Mouse (Mus musculus): ENCODE results near the gene Rab27a. TPM values are rescaled to one million over a fixed set of nuclear protein-coding genes. Genes with fewer than 3 reads are reported as not detected.

Rab27a gene
- polyA plus RNA-seq, 1 experiment from 2014 or later, result 1.2 TPM

- Histone ChIP-seq H3K4me2 (replicated peaks; ENCODE audit: low read depth, low read length) (no peak overlapping the region), H3K9ac (ENCODE audit: low read depth, low read length) (no peak overlapping the region), H3K4me3 (ENCODE audit: low read length) (no peak overlapping the region), H3K27me3 (ENCODE audit: control insufficient read depth, insufficient read depth, low read length) (no peaks in the 10 kb centered on the region), H3K4me1 (ENCODE audit: control insufficient read depth, insufficient read depth, low read length) (no peaks in the 10 kb centered on the region), H3K36me3 (ENCODE audit: control insufficient read depth, insufficient read depth, low read length) (peaks cover 8% of the 10 kb centered on the region; the same call in 1 of the 2 replicates), H3K9me3 (ENCODE audit: control insufficient read depth, low read length) (no peaks in the 10 kb centered on the region), H3K27ac (ENCODE audit: low read depth, low read length) (no peak overlapping the region)
- WGBS, result 92% methylated on average over 3 of the region's 3 CpGs
- no peak for ATAC-seq (ENCODE audit: low FRiP score, low TSS enrichment)
These were observed 38.5 kb upstream of the Rab27a start for GRCm38 (mm10) chr9:73006175-73006574.

DNA sequence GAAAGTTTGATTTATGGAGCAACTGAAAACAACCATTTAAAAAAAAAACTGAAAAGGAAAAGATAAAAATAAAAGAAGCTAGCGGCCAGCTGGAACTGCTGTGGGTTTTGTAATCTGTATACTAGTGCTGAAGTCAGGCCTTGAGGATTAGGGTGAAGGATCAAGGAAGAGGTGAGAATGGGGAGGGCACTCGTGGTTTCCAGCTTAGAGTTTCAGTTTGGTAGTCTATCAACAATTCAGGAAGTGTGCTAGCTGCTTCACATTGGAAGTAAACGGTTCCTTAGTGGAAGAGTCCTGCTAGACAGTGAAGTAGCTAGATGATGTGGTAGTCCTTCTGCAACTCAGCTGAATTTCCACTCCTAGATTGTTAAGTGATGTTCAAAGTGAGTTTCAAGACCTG, 36.3 kb upstream of the Rab27a start:
- no peaks in the 10 kb centered on the region for H3K4me1 ChIP-seq (ENCODE audit: control insufficient read depth, insufficient read depth, low read length)
- no peaks in the 10 kb centered on the region for H3K9me3 ChIP-seq (ENCODE audit: control insufficient read depth, low read length)
- H3K4me3 ChIP-seq (ENCODE audit: low read length), result no peak overlapping the region
- H3K27ac ChIP-seq (ENCODE audit: low read depth, low read length), result no peak overlapping the region
- ATAC-seq (ENCODE audit: low FRiP score, low TSS enrichment), result no peak
- H3K4me2 ChIP-seq (replicated peaks; ENCODE audit: low read depth, low read length), result no peak overlapping the region
- peaks cover 15% of the 10 kb centered on the region; the same call in 1 of the 2 replicates for H3K36me3 ChIP-seq (ENCODE audit: control insufficient read depth, insufficient read depth, low read length)
- 63% methylated on average over 3 of the region's 3 CpGs for WGBS
- no peak overlapping the region for H3K9ac ChIP-seq (ENCODE audit: low read depth, low read length)
- no peaks in the 10 kb centered on the region for H3K27me3 ChIP-seq (ENCODE audit: control insufficient read depth, insufficient read depth, low read length)

- Histone ChIP-seq H3K4me2 (replicated peaks; ENCODE audit: low read depth, low read length) (no peak overlapping the region), H3K36me3 (ENCODE audit: control insufficient read depth, insufficient read depth, low read length) (peaks cover 51% of the 10 kb centered on the region), H3K4me3 (ENCODE audit: low read length) (no peak overlapping the region), H3K27me3 (ENCODE audit: control insufficient read depth, insufficient read depth, low read length) (no peaks in the 10 kb centered on the region), H3K4me1 (ENCODE audit: control insufficient read depth, insufficient read depth, low read length) (no peaks in the 10 kb centered on the region), H3K9ac (ENCODE audit: low read depth, low read length) (no peak overlapping the region), H3K9me3 (ENCODE audit: control insufficient read depth, low read length) (no peaks in the 10 kb centered on the region), H3K27ac (ENCODE audit: low read depth, low read length) (no peak overlapping the region)
- ATAC-seq (ENCODE audit: low FRiP score, low TSS enrichment), result no peak
- 87% methylated on average over 4 of the region's 4 CpGs for WGBS
These were observed 32.0 kb upstream of the Rab27a start for GRCm38 (mm10) chr9:73012629-73013028.

DNA sequence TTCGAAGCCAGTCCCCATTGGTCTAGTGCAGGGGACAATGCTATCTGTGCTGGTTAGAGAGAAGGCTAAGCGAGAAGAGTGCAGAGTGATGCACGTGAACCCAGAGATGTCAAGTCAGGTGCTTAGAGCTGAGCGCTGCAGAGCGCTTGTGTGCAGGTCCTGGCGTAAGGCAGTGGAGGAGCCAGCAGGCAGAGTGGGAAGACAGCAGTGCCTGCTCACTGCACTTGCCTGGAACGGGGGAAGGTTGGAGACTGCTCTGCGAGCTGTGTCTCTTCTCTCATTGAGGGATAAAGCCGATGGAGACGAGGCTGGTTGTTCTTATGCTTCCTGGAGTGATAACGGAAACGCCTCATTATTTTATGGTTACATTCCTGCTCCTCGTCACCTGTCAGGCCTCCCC, 29.9 kb upstream of the Rab27a start:
- no peaks in the 10 kb centered on the region for H3K9me3 ChIP-seq (ENCODE audit: control insufficient read depth, low read length)
- H3K36me3 ChIP-seq (ENCODE audit: control insufficient read depth, insufficient read depth, low read length), result peaks cover 65% of the 10 kb centered on the region
- WGBS, result 81% methylated on average over 13 of the region's 13 CpGs
- H3K4me2 ChIP-seq (replicated peaks; ENCODE audit: low read depth, low read length), result no peak overlapping the region
- H3K4me1 ChIP-seq (ENCODE audit: control insufficient read depth, insufficient read depth, low read length), result no peaks in the 10 kb centered on the region
- no peak for ATAC-seq (ENCODE audit: low FRiP score, low TSS enrichment)
- H3K27ac ChIP-seq (ENCODE audit: low read depth, low read length), result no peak overlapping the region
- H3K9ac ChIP-seq (ENCODE audit: low read depth, low read length), result no peak overlapping the region
- H3K27me3 ChIP-seq (ENCODE audit: control insufficient read depth, insufficient read depth, low read length), result no peaks in the 10 kb centered on the region
- no peak overlapping the region for H3K4me3 ChIP-seq (ENCODE audit: low read length)

GRCm38 (mm10) chr9:73019841-73020240, 24.8 kb upstream of the Rab27a start:
- H3K4me2 ChIP-seq (replicated peaks; ENCODE audit: low read depth, low read length), result no peak overlapping the region
- no peaks in the 10 kb centered on the region for H3K9me3 ChIP-seq (ENCODE audit: control insufficient read depth, low read length)
- H3K27ac ChIP-seq (ENCODE audit: low read depth, low read length), result no peak overlapping the region
- H3K36me3 ChIP-seq (ENCODE audit: control insufficient read depth, insufficient read depth, low read length), result peaks cover 55% of the 10 kb centered on the region
- ATAC-seq (ENCODE audit: low FRiP score, low TSS enrichment), result no peak
- H3K27me3 ChIP-seq (ENCODE audit: control insufficient read depth, insufficient read depth, low read length), result no peaks in the 10 kb centered on the region
- H3K4me1 ChIP-seq (ENCODE audit: control insufficient read depth, insufficient read depth, low read length), result no peaks in the 10 kb centered on the region
- no peak overlapping the region for H3K4me3 ChIP-seq (ENCODE audit: low read length)
- H3K9ac ChIP-seq (ENCODE audit: low read depth, low read length), result no peak overlapping the region
- WGBS, result 92% methylated on average over 10 of the region's 10 CpGs

DNA sequence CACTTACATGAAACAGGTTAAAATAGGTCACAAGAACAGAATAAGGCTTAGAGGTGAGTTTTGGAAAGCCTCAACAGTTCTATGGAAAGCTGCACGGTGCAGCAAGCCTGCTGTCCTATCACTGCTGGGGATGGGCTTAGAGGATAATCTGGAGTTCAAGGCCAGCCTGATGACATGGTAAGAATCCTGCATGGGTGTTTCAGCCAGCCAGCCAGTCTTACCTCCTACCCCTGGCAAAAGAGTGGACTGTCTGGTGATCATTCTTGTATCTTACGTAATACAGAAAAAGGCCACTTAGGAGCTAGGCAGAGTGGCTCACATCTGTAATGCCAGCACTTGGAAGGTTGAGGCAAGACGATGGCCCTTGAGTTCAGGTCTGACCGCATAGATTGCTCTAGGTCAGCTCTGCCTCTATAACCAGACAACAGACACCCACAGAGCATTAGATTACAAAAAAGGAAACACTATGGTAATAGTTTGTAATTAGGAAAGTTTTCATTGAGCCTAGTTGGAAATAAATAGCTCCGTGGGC, 24.0 kb upstream of the Rab27a start:
- H3K27ac ChIP-seq (ENCODE audit: low read depth, low read length), result no peak overlapping the region
- H3K27me3 ChIP-seq (ENCODE audit: control insufficient read depth, insufficient read depth, low read length), result no peaks in the 10 kb centered on the region
- no peak overlapping the region for H3K9ac ChIP-seq (ENCODE audit: low read depth, low read length)
- H3K4me1 ChIP-seq (ENCODE audit: control insufficient read depth, insufficient read depth, low read length), result no peaks in the 10 kb centered on the region
- 92% methylated on average over 5 of the region's 5 CpGs for WGBS
- no peak overlapping the region for H3K4me3 ChIP-seq (ENCODE audit: low read length)
- no peaks in the 10 kb centered on the region for H3K9me3 ChIP-seq (ENCODE audit: control insufficient read depth, low read length)
- no peak overlapping the region for H3K4me2 ChIP-seq (replicated peaks; ENCODE audit: low read depth, low read length)
- H3K36me3 ChIP-seq (ENCODE audit: control insufficient read depth, insufficient read depth, low read length), result peaks cover 52% of the 10 kb centered on the region
- ATAC-seq (ENCODE audit: low FRiP score, low TSS enrichment), result no peak

- no peaks in the 10 kb centered on the region for H3K27me3 ChIP-seq (ENCODE audit: control insufficient read depth, insufficient read depth, low read length)
- peaks cover 16% of the 10 kb centered on the region; the same call in 1 of the 2 replicates for H3K36me3 ChIP-seq (ENCODE audit: control insufficient read depth, insufficient read depth, low read length)
- H3K27ac ChIP-seq (ENCODE audit: low read depth, low read length), result no peak overlapping the region
- no peaks in the 10 kb centered on the region for H3K4me1 ChIP-seq (ENCODE audit: control insufficient read depth, insufficient read depth, low read length)
- peak; percentile 46; the same call in 1 of the 2 replicates for ATAC-seq (ENCODE audit: low FRiP score, low TSS enrichment)
- H3K4me2 ChIP-seq (replicated peaks; ENCODE audit: low read depth, low read length), result 0 out of 2 replicates have a peak overlapping the region, but pooled peaks have one; percentile 2
- H3K9ac ChIP-seq (ENCODE audit: low read depth, low read length), result no peak overlapping the region
- no peak overlapping the region for H3K4me3 ChIP-seq (ENCODE audit: low read length)
- WGBS, result 23% methylated on average over 17 of the region's 17 CpGs
- H3K9me3 ChIP-seq (ENCODE audit: control insufficient read depth, low read length), result no peaks in the 10 kb centered on the region
These were observed 18.6 kb upstream of the Rab27a start for GRCm38 (mm10) chr9:73025818-73026636.

- Histone ChIP-seq H3K36me3 (ENCODE audit: control insufficient read depth, insufficient read depth, low read length) (peaks cover 30% of the 10 kb centered on the region; the same call in 1 of the 2 replicates), H3K4me1 (ENCODE audit: control insufficient read depth, insufficient read depth, low read length) (no peaks in the 10 kb centered on the region), H3K9me3 (ENCODE audit: control insufficient read depth, low read length) (no peaks in the 10 kb centered on the region), H3K4me3 (ENCODE audit: low read length) (no peak overlapping the region), H3K27me3 (ENCODE audit: control insufficient read depth, insufficient read depth, low read length) (no peaks in the 10 kb centered on the region), H3K27ac (ENCODE audit: low read depth, low read length) (no peak overlapping the region), H3K9ac (ENCODE audit: low read depth, low read length) (no peak overlapping the region), H3K4me2 (replicated peaks; ENCODE audit: low read depth, low read length) (no peak overlapping the region)
- 92% methylated on average over 1 of the region's 1 CpGs for WGBS
- no peak for ATAC-seq (ENCODE audit: low FRiP score, low TSS enrichment)
These were observed 14.2 kb upstream of the Rab27a start for GRCm38 (mm10) chr9:73030443-73030842.

- Histone ChIP-seq H3K9me3 (ENCODE audit: control insufficient read depth, low read length) (no peaks in the 10 kb centered on the region), H3K4me3 (ENCODE audit: low read length) (no peak overlapping the region), H3K4me2 (replicated peaks; ENCODE audit: low read depth, low read length) (no peak overlapping the region), H3K27me3 (ENCODE audit: control insufficient read depth, insufficient read depth, low read length) (no peaks in the 10 kb centered on the region), H3K4me1 (ENCODE audit: control insufficient read depth, insufficient read depth, low read length) (no peaks in the 10 kb centered on the region), H3K9ac (ENCODE audit: low read depth, low read length) (no peak overlapping the region), H3K36me3 (ENCODE audit: control insufficient read depth, insufficient read depth, low read length) (peaks cover 30% of the 10 kb centered on the region; the same call in 1 of the 2 replicates), H3K27ac (ENCODE audit: low read depth, low read length) (no peak overlapping the region)
- WGBS, result 75% methylated on average over 4 of the region's 4 CpGs
- no peak for ATAC-seq (ENCODE audit: low FRiP score, low TSS enrichment)
These were observed 13.2 kb upstream of the Rab27a start for GRCm38 (mm10) chr9:73031421-73031820.

Data from kidney, embryonic 14.5 days (tissue).